Mouse (Mus musculus) midbrain, embryonic 15.5 days (tissue): ENCODE measurements around the gene Adgrb2. TPM values are rescaled to one million over a fixed set of nuclear protein-coding genes. Genes with fewer than 3 reads are reported as not detected.

Experiments used
- ATAC-seq: fragments of 200-750 bp; cut with Nextera tagmentation; replicated peaks from 2 replicates; pipeline ENCODE4 v1.8.0; 2017; ENCODE audit warnings: moderate TSS enrichment
- H3K27ac ChIP-seq: fragments of 300-500 bp; sonication (generic); 2 replicates; pipeline ENCODE4 v1.5.1; 2015; ENCODE audit warnings: mild to moderate bottlenecking, inconsistent platforms
- H3K27me3 ChIP-seq: fragments of 300-500 bp; sonication (generic); replicated peaks from 2 replicates; pipeline ENCODE4 v1.6.1; 2015; ENCODE audit warnings: inconsistent platforms
- H3K36me3 ChIP-seq: fragments of 300-500 bp; sonication (generic); replicated peaks from 2 replicates; pipeline ENCODE4 v1.6.1; 2015; ENCODE audit warnings: inconsistent platforms
- H3K4me1 ChIP-seq: fragments of 300-500 bp; sonication (generic); 2 replicates; pipeline ENCODE4 v1.6.1; 2015; ENCODE audit warnings: inconsistent platforms
- H3K4me2 ChIP-seq: fragments of 300-500 bp; sonication (generic); 2 replicates; pipeline ENCODE4 v1.6.1; 2015; ENCODE audit warnings: inconsistent platforms, mild to moderate bottlenecking, moderate library complexity
- H3K4me3 ChIP-seq: fragments of 300-500 bp; sonication (generic); 2 replicates; pipeline ENCODE4 v1.5.1; 2015; ENCODE audit warnings: mild to moderate bottlenecking, inconsistent platforms
- H3K9ac ChIP-seq: fragments of 300-500 bp; sonication (generic); 2 replicates; pipeline ENCODE4 v1.6.1; 2015; ENCODE audit warnings: mild to moderate bottlenecking, inconsistent platforms
- H3K9me3 ChIP-seq: fragments of 300-500 bp; sonication (generic); 2 replicates; pipeline ENCODE4 v1.6.1; 2016; ENCODE audit warnings: inconsistent platforms
- WGBS: fragments of 180-500 bp; shearing (Covaris S2); methylation state at CpG from one replicate; pipeline ENCODE4 v1.1.7; 2015; ENCODE audit warnings: mixed read lengths; 5-methylcytosine and 5-hydroxymethylcytosine counted together
- polyA plus RNA-seq: library from polyadenylated mRNA; unstranded; fragments of >200 nt; fragmentation: Nextera tagmentation; extraction: Ambion mirVana; gene quantifications from 2 replicates; pipeline ENCODE4 v1.2.1, GENCODE M21; 2015

The Adgrb2 gene
- polyA plus RNA-seq, 1 experiment from 2014 or later = 19.4 TPM

- no peaks in the 10 kb centered on the region for H3K9me3 ChIP-seq
- H3K4me1 ChIP-seq = peaks cover 6% of the 10 kb centered on the region
- H3K4me2 ChIP-seq = no peak overlapping the region
- no peak overlapping the region for H3K9ac ChIP-seq
- ATAC-seq = no peak
- H3K36me3 ChIP-seq = no peaks in the 10 kb centered on the region
- H3K27ac ChIP-seq = no peak overlapping the region
- no peaks in the 10 kb centered on the region for H3K27me3 ChIP-seq
- no peak overlapping the region for H3K4me3 ChIP-seq
Measured at GRCm38 (mm10) chr4:130060937-130061336, 76.3 kb downstream of the Adgrb2 start.

DNA sequence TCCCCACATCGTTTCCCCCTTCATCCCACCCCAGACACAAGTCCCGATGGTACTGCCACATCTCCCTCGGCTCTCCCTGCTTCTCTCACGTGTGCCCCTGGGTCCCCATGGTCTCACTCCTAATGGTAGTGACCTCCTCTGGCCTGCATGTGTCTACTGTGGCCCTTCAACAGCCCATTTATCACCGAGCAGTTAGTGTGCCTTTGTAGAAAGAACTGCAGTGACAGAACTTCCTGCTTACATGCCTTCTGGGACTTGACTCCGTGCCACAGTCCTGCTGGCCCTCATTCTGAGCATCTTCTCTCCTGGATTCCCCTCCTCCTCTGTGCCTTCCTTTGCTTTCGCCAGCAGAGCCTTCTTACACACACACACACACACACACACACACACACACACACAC, 78.5 kb downstream of the Adgrb2 start:
- WGBS = 79% methylated on average over 7 of the region's 7 CpGs
- Histone ChIP-seq H3K9me3 (no peaks in the 10 kb centered on the region), H3K4me3 (no peak overlapping the region), H3K9ac (no peak overlapping the region), H3K36me3 (no peaks in the 10 kb centered on the region), H3K27ac (no peak overlapping the region), H3K27me3 (no peaks in the 10 kb centered on the region), H3K4me2 (no peak overlapping the region), H3K4me1 (no peaks in the 10 kb centered on the region)
- no peak for ATAC-seq

DNA sequence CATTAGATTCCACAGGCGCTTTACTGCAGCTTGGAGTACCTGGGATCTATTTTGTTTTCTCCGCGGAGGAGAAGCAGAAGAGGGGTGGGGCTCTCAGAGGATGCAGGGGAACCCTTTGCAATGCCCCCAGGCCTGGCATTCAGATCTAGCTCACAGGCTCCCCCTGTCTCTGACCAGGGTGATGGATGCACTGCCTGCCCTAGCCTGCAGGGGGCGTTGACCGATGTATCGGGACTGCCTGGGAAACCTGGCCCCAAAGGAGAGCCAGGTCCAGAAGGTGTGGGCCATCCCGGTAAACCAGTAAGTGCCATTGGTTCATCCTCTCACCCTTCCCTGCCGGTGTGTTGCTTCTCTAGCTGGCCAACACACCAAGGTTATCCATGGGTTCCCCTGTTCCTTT, 82.1 kb downstream of the Adgrb2 start:
- no peak for ATAC-seq
- no peaks in the 10 kb centered on the region for H3K36me3 ChIP-seq
- no peak overlapping the region for H3K4me2 ChIP-seq
- H3K9ac ChIP-seq = no peak overlapping the region
- H3K27ac ChIP-seq = no peak overlapping the region
- H3K4me3 ChIP-seq = no peak overlapping the region
- no peaks in the 10 kb centered on the region for H3K4me1 ChIP-seq
- WGBS = 10% methylated on average over 8 of the region's 8 CpGs
- H3K27me3 ChIP-seq = no peaks in the 10 kb centered on the region
- no peaks in the 10 kb centered on the region for H3K9me3 ChIP-seq

GRCm38 (mm10) chr4:130070523-130070922, 85.9 kb downstream of the Adgrb2 start:
- Histone ChIP-seq H3K27me3 (no peaks in the 10 kb centered on the region; the same call in 1 of the 2 replicates), H3K9ac (no peak overlapping the region), H3K27ac (no peak overlapping the region), H3K9me3 (no peaks in the 10 kb centered on the region), H3K4me3 (no peak overlapping the region), H3K4me2 (no peak overlapping the region), H3K4me1 (0 out of 2 replicates have a peak, but pooled peaks cover 6% of the 10 kb centered on the region), H3K36me3 (no peaks in the 10 kb centered on the region)
- no peak for ATAC-seq
- 52% methylated on average over 3 of the region's 3 CpGs for WGBS

- H3K36me3 ChIP-seq = no peaks in the 10 kb centered on the region
- H3K4me1 ChIP-seq = peaks cover 15% of the 10 kb centered on the region; the same call in 1 of the 2 replicates
- H3K27me3 ChIP-seq = no peaks in the 10 kb centered on the region; the same call in 1 of the 2 replicates
- H3K9me3 ChIP-seq = no peaks in the 10 kb centered on the region
- no peak overlapping the region for H3K4me2 ChIP-seq
- 84% methylated on average over 2 of the region's 2 CpGs for WGBS
- H3K9ac ChIP-seq = no peak overlapping the region
- no peak overlapping the region for H3K4me3 ChIP-seq
- H3K27ac ChIP-seq = no peak overlapping the region
- no peak for ATAC-seq
Measured at GRCm38 (mm10) chr4:130071758-130072157, 87.1 kb downstream of the Adgrb2 start.

Other genes starting within 250 kb of the Adgrb2 start
- 137 and 138 TPM in 2 replicates for gene Khdrbs1, start 242.6 kb upstream of the Adgrb2 start, polyA plus RNA-seq
- gene Ptp4a2, start 173.7 kb upstream of the Adgrb2 start, polyA plus RNA-seq = 220 and 223 TPM in 2 replicates
- not detected in 2 replicates for gene Spocd1, start 55.6 kb upstream of the Adgrb2 start, polyA plus RNA-seq
- 7.8 and 12.9 TPM in 2 replicates for gene Col16a1, start 63.0 kb downstream of the Adgrb2 start, polyA plus RNA-seq
- 68.1 and 75.5 TPM in 2 replicates for gene Pef1, start 117.7 kb downstream of the Adgrb2 start, polyA plus RNA-seq
- 3.3 and 3.6 TPM in 2 replicates for gene Hcrtr1, start 154.5 kb downstream of the Adgrb2 start, polyA plus RNA-seq
- 5.1 and 6.4 TPM in 2 replicates for gene Tinagl1, start 190.3 kb downstream of the Adgrb2 start, polyA plus RNA-seq
- 0.06 and 0.08 TPM in 2 replicates for gene Gm853, start 237.5 kb downstream of the Adgrb2 start, polyA plus RNA-seq